Mouse (Mus musculus) erythroblast, embryonic 14.5 days (primary cell): ENCODE data around the gene Tas2r134. TPM values are rescaled to one million over a fixed set of nuclear protein-coding genes. Genes with fewer than 3 reads are reported as not detected.

ENCODE experiments used
- H3K27me3 ChIP-seq: 2 replicates; pipeline ENCODE4 v1.6.1; 2012; ENCODE audit warnings: inconsistent platforms; ENCODE audit not compliant: control insufficient read depth
- H3K36me3 ChIP-seq: 2 replicates; pipeline ENCODE4 v1.6.1; 2012; ENCODE audit warnings: mild to moderate bottlenecking, inconsistent platforms; ENCODE audit not compliant: control insufficient read depth
- H3K4me1 ChIP-seq: 2 replicates; pipeline ENCODE4 v1.6.1; 2012; ENCODE audit warnings: inconsistent platforms; ENCODE audit not compliant: control insufficient read depth
- H3K4me3 ChIP-seq: replicated peaks from 2 replicates; pipeline ENCODE3; 2012; ENCODE audit warnings: moderate library complexity, mild to moderate bottlenecking, inconsistent platforms
- H3K9me3 ChIP-seq: 2 replicates; pipeline ENCODE4 v1.6.1; 2012; ENCODE audit warnings: low read length, inconsistent platforms, mixed read lengths; ENCODE audit not compliant: control insufficient read depth
- GATA1 ChIP-seq: IDR thresholded peaks from 2 replicates; pipeline ENCODE4 v1.6.1; 2012; ENCODE audit warnings: low read length, inconsistent platforms, mixed read lengths
- TAL1 ChIP-seq: IDR thresholded peaks from 3 replicates; pipeline ENCODE4 v1.6.1; 2012; ENCODE audit warnings: low read length, inconsistent platforms, mixed read lengths
- polyA plus RNA-seq: library from polyadenylated mRNA; stranded (reverse); fragments of >175 nt; gene quantifications from 2 replicates; pipeline ENCODE4 v1.2.3, GENCODE M21; 2012

Tas2r134 gene
- polyA plus RNA-seq, 1 experiment = not detected

DNA sequence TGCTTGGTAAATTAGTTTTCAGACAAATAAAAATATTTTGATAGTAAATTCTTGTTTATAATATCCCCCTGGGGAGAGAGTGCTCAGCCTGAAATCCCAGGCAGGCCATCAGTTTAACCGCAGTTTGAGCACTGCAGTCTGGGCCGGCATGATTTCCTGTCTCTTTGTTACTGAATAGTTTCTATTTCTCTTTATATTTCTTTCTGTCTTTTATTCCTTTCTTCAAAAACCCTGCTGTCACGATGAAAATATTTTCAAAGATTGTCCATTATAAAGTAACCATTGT, 27.2 kb upstream of the Tas2r134 start:
- TF ChIP-seq TAL1 (no peak), GATA1 (no peak)
- no peaks in the 10 kb centered on the region for H3K27me3 ChIP-seq

DNA sequence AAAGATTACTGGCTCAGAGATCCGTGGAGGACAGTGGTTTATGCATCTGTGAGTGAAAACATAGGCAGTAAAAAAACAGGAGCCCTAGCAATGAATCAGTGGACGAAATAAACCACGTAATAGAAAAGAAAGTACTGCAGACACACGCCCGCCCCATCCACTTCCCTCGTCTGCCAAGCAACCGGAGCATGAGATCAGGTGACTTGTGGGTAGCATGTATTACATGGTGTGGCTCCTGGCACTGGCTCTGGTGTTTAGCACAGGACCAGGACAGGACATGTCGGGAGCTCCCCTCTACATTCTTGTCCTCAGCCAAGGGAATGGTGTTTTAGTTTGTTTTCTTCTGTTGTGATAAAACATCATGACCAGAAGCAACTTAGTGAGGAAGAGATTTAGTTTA, 26.4 kb upstream of the Tas2r134 start:
- no peak for TF ChIP-seq GATA1
- TF ChIP-seq TAL1 = no peak

More for the DNA sequence above, 27.2 kb upstream of the Tas2r134 start:
- H3K9me3 ChIP-seq = no peaks in the 10 kb centered on the region
- no peaks in the 10 kb centered on the region for H3K4me1 ChIP-seq
- no peaks in the 10 kb centered on the region for H3K36me3 ChIP-seq
- no peak overlapping the region for H3K4me3 ChIP-seq

GRCm38 (mm10) chr2:51610305-51610704, 17.0 kb upstream of the Tas2r134 start:
- no peaks in the 10 kb centered on the region for H3K4me1 ChIP-seq
- H3K4me3 ChIP-seq = no peak overlapping the region
- TF ChIP-seq TAL1 = no peak
- TF ChIP-seq GATA1 = no peak
- no peaks in the 10 kb centered on the region for H3K9me3 ChIP-seq
- no peaks in the 10 kb centered on the region for H3K36me3 ChIP-seq
- no peaks in the 10 kb centered on the region for H3K27me3 ChIP-seq

More for the DNA sequence above, 26.4 kb upstream of the Tas2r134 start:
- no peaks in the 10 kb centered on the region for H3K27me3 ChIP-seq
- no peaks in the 10 kb centered on the region for H3K4me1 ChIP-seq
- no peaks in the 10 kb centered on the region for H3K9me3 ChIP-seq
- H3K4me3 ChIP-seq = no peak overlapping the region
- H3K36me3 ChIP-seq = no peaks in the 10 kb centered on the region

- no peaks in the 10 kb centered on the region for H3K36me3 ChIP-seq
- H3K4me3 ChIP-seq = no peak overlapping the region
- H3K27me3 ChIP-seq = no peaks in the 10 kb centered on the region
- no peaks in the 10 kb centered on the region for H3K9me3 ChIP-seq
- no peaks in the 10 kb centered on the region for H3K4me1 ChIP-seq
- TF ChIP-seq TAL1 (no peak), GATA1 (no peak)
Measured at GRCm38 (mm10) chr2:51610897-51611296, 16.4 kb upstream of the Tas2r134 start.

DNA sequence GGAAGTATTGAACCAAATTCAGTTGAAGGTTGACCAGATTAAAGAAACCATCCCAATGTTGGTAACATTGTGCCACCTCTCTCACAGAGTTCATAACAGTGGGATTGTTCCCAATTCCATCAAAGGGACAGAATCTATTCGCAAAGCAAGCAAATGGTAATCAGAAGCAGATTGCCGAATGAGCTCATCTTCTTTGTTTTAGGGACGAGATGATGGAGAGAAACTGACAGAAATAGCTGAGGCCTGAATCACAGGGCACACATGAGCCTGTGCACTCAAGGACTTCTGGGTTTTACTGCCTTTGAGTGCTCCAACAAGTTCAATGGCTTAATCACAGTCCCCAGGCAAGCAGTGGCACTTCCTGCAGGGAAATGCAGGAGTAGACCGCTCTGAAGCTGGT, 13.6 kb upstream of the Tas2r134 start:
- Histone ChIP-seq H3K4me1 (no peaks in the 10 kb centered on the region), H3K4me3 (no peak overlapping the region), H3K27me3 (no peaks in the 10 kb centered on the region), H3K36me3 (no peaks in the 10 kb centered on the region), H3K9me3 (no peaks in the 10 kb centered on the region)
- TF ChIP-seq GATA1 (no peak), TAL1 (no peak)

DNA sequence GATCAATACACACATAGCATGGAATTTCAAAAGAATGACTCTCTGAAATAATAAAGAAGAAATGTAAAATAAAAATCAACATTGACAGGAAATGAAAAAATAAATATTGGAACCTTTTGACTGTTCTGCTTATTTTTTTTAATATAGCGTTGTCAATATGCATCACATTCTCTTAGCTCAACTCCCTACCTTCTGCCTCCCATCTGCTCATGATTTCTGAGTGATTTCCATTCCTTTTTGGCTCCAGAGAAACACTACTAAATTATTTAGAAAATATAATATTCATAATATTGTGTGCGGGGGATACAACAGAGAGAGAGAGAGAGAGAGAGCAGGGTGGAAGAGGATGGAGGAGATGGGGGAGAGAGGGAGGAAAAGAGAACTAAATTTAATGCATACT, 5.4 kb upstream of the Tas2r134 start:
- H3K27me3 ChIP-seq = no peaks in the 10 kb centered on the region
- H3K9me3 ChIP-seq = no peaks in the 10 kb centered on the region
- TF ChIP-seq TAL1 = no peak
- no peak for TF ChIP-seq GATA1
- H3K4me1 ChIP-seq = no peaks in the 10 kb centered on the region
- H3K4me3 ChIP-seq = no peak overlapping the region
- H3K36me3 ChIP-seq = no peaks in the 10 kb centered on the region

- Histone ChIP-seq H3K27me3 (no peaks in the 10 kb centered on the region), H3K4me3 (no peak overlapping the region), H3K9me3 (no peaks in the 10 kb centered on the region), H3K4me1 (no peaks in the 10 kb centered on the region), H3K36me3 (no peaks in the 10 kb centered on the region)
- TF ChIP-seq GATA1 (no peak), TAL1 (no peak)
Measured at GRCm38 (mm10) chr2:51626007-51626406, 1.3 kb upstream of the Tas2r134 start.

DNA sequence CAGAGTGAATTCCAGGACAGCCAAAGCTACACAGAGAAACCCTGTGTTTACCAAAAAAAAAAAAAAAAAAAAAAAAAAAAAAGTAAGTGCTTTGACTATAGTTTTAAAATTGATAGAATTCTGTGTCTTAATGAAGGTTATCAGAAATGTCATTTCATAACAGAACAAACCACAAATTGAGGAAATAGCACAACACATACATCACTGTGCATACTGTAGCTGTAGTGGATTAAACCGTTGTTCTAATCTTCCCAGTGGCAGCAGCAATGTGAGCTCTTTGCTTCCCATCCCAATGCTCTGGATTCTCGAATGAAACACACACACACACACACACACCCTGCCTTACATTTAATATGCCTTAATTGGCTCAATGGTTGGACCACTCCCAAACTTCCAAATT, 4.1 kb downstream of the Tas2r134 start:
- H3K4me3 ChIP-seq = no peak overlapping the region
- TF ChIP-seq GATA1 = no peak
- no peak for TF ChIP-seq TAL1
- H3K36me3 ChIP-seq = no peaks in the 10 kb centered on the region
- no peaks in the 10 kb centered on the region for H3K4me1 ChIP-seq
- H3K27me3 ChIP-seq = no peaks in the 10 kb centered on the region
- H3K9me3 ChIP-seq = no peaks in the 10 kb centered on the region

- Histone ChIP-seq H3K36me3 (no peaks in the 10 kb centered on the region), H3K4me3 (no peak overlapping the region), H3K4me1 (no peaks in the 10 kb centered on the region), H3K9me3 (no peaks in the 10 kb centered on the region), H3K27me3 (no peaks in the 10 kb centered on the region)
- TF ChIP-seq TAL1 (no peak), GATA1 (no peak)
Measured at GRCm38 (mm10) chr2:51637681-51638080, 10.4 kb downstream of the Tas2r134 start.

DNA sequence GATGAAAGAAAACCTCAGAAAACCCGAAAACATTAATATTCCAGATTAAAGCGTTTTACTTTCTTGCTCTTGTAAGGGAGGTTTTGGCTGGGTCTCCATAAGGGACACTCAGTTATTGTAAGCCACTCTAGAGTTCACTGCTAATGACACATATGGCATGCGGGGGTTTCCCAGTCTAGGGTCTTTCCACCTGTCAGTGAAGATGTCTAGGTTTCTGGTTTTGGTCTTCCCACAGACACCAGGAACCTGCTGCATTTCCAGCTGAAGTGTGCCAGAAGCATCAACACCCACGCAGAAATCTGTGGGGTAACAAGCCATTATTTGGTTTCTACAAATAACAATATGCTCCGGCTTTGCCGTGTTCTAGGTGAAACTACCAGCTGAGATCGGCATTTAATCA, 14.3 kb downstream of the Tas2r134 start:
- Histone ChIP-seq H3K9me3 (no peaks in the 10 kb centered on the region), H3K4me1 (no peaks in the 10 kb centered on the region), H3K36me3 (no peaks in the 10 kb centered on the region), H3K4me3 (no peak overlapping the region), H3K27me3 (no peaks in the 10 kb centered on the region)
- TF ChIP-seq TAL1 (no peak), GATA1 (no peak)
